Mouse (Mus musculus) myocyte (in vitro differentiated cells): ENCODE measurements around the gene Aktip.

Experiments
- CEBPB ChIP-seq: IDR thresholded peaks from 2 replicates; pipeline ENCODE4 v1.6.1; 2011; ENCODE audit warnings: mild to moderate bottlenecking, moderate library complexity; ENCODE audit not compliant: poor library complexity, insufficient read depth, severe bottlenecking
- E2F4 ChIP-seq: IDR thresholded peaks from one replicate; pipeline ENCODE4 v1.6.1; 2011; ENCODE audit warnings: mild to moderate bottlenecking, control low read depth, moderate library complexity; ENCODE audit not compliant: insufficient read depth
- MAX ChIP-seq: IDR thresholded peaks from one replicate; pipeline ENCODE4 v1.6.1; 2011; ENCODE audit warnings: low read depth, mild to moderate bottlenecking, control low read depth
- MYOD1 ChIP-seq, 3 experiments: IDR thresholded peaks; one replicate each; pipeline ENCODE4 v1.6.1; 2011; ENCODE audit warnings: control low read depth in 2 of 3, low read depth in 2 of 3, mild to moderate bottlenecking in 2 of 3, moderate library complexity in 1 of 3; ENCODE audit not compliant: insufficient read length in 2 of 3, control insufficient read depth in 1 of 3
- MYOG ChIP-seq, 3 experiments: IDR thresholded peaks; one replicate each; pipeline ENCODE4 v1.6.1; 2011; ENCODE audit warnings: control low read depth in 2 of 3, low read depth in 2 of 3, mild to moderate bottlenecking in 2 of 3; ENCODE audit not compliant: insufficient read length in 2 of 3, control insufficient read depth in 1 of 3, insufficient read depth in 1 of 3
- POLR2A ChIP-seq: IDR thresholded peaks from one replicate; pipeline ENCODE4 v1.6.1; 2011; ENCODE audit warnings: low read depth, mild to moderate bottlenecking, control low read depth, moderate library complexity; ENCODE audit not compliant: insufficient read length
- POLR2AphosphoS2 ChIP-seq: IDR thresholded peaks from one replicate; pipeline ENCODE4 v1.6.1; 2011; ENCODE audit warnings: low read depth, control low read depth; ENCODE audit not compliant: insufficient read length
- TCF12 ChIP-seq: IDR thresholded peaks from one replicate; pipeline ENCODE4 v1.6.1; 2011; ENCODE audit warnings: mild to moderate bottlenecking, control low read depth; ENCODE audit not compliant: poor library complexity, insufficient read depth, severe bottlenecking
- USF1 ChIP-seq: IDR thresholded peaks from one replicate; pipeline ENCODE4 v1.6.1; 2011; ENCODE audit warnings: low read depth, mild to moderate bottlenecking, control low read depth, moderate library complexity

- TF ChIP-seq TCF12 (no peak), USF1 (no peak), POLR2A (no peak), E2F4 (no peak), POLR2AphosphoS2 (no peak), CEBPB (no peak), MAX (no peak), MYOD1 (IDR thresholded peaks at IDR 0.05; ENCODE audit: control insufficient read depth in 1 of 3, insufficient read length in 2 of 3, low read depth in 2 of 3) (no peak), MYOG (IDR thresholded peaks at IDR 0.05; ENCODE audit: control insufficient read depth in 1 of 3, insufficient read depth in 1 of 3, insufficient read length in 2 of 3, low read depth in 2 of 3) (no peak)
Observed at GRCm38 (mm10) chr8:91140828-91141227, 58.9 kb downstream of the Aktip start.
